Mouse (Mus musculus) midbrain, embryonic 16.5 days (tissue): ENCODE measurements around the gene H2-Aa. TPM values are rescaled to one million over a fixed set of nuclear protein-coding genes. Genes with fewer than 3 reads are reported as not detected.

Experiments used
- ATAC-seq: fragments of 200-750 bp; cut with Nextera tagmentation; 2 replicates; pipeline ENCODE4 v1.8.0; 2017; ENCODE audit warnings: moderate TSS enrichment
- H3K27ac ChIP-seq: fragments of 300-500 bp; sonication (generic); 2 replicates; pipeline ENCODE4 v1.5.1; 2014; ENCODE audit warnings: mild to moderate bottlenecking, low read length, mixed read lengths
- H3K27me3 ChIP-seq: fragments of 300-500 bp; sonication (generic); 2 replicates; pipeline ENCODE4 v1.6.1; 2014; ENCODE audit warnings: low read depth, low read length, mixed read lengths; ENCODE audit not compliant: control insufficient read depth, insufficient read depth
- H3K36me3 ChIP-seq: fragments of 300-500 bp; sonication (generic); 2 replicates; pipeline ENCODE4 v1.6.1; 2014; ENCODE audit warnings: mild to moderate bottlenecking, low read length, moderate library complexity, mixed read lengths; ENCODE audit not compliant: control insufficient read depth, insufficient read depth
- H3K4me1 ChIP-seq: fragments of 300-500 bp; sonication (generic); 2 replicates; pipeline ENCODE4 v1.6.1; 2014; ENCODE audit warnings: mild to moderate bottlenecking, low read length, mixed read lengths; ENCODE audit not compliant: control insufficient read depth, insufficient read depth
- H3K4me2 ChIP-seq: fragments of 300-500 bp; sonication (generic); 2 replicates; pipeline ENCODE4 v1.6.1; 2014; ENCODE audit warnings: mild to moderate bottlenecking, low read length, mixed read lengths
- H3K4me3 ChIP-seq: fragments of 300-500 bp; sonication (generic); 2 replicates; pipeline ENCODE4 v1.5.1; 2014; ENCODE audit warnings: low read depth, mild to moderate bottlenecking, low read length, moderate library complexity, mixed read lengths
- H3K9ac ChIP-seq: fragments of 300-500 bp; sonication (generic); 2 replicates; pipeline ENCODE4 v1.6.1; 2014; ENCODE audit warnings: low read depth, low read length, mixed read lengths
- H3K9me3 ChIP-seq: fragments of 300-500 bp; sonication (generic); replicated peaks from 2 replicates; pipeline ENCODE4 v1.6.1; 2014; ENCODE audit warnings: mild to moderate bottlenecking, low read length, mixed read lengths; ENCODE audit not compliant: control insufficient read depth, poor library complexity, severe bottlenecking
- WGBS: fragments of 180-500 bp; shearing (Covaris S2); extraction: QIAGEN DNeasy Blood & Tissue Kit; methylation state at CpG from one replicate; pipeline ENCODE4 v1.1.7; 2014; 5-methylcytosine and 5-hydroxymethylcytosine counted together
- polyA plus RNA-seq: library from polyadenylated mRNA; unstranded; fragments of >200 nt; fragmentation: Nextera tagmentation; extraction: Ambion mirVana; gene quantifications from 2 replicates; pipeline ENCODE4 v1.2.1, GENCODE M21; 2015

H2-Aa gene
- polyA plus RNA-seq, 1 experiment from 2014 or later = not detected

- no peak overlapping the region for H3K27ac ChIP-seq
- no peak overlapping the region for H3K9ac ChIP-seq
- peaks cover 14% of the 10 kb centered on the region for H3K27me3 ChIP-seq
- H3K9me3 ChIP-seq = no peaks in the 10 kb centered on the region
- peak overlapping the region; percentile 91 for H3K4me2 ChIP-seq
- H3K36me3 ChIP-seq = no peaks in the 10 kb centered on the region
- under 1% methylated on average over 8 of the region's 8 CpGs for WGBS
- peak; percentile 79 for ATAC-seq
- H3K4me3 ChIP-seq = peak overlapping the region; percentile 32
- H3K4me1 ChIP-seq = peaks cover 10% of the 10 kb centered on the region
These were observed 24.6 kb downstream of the H2-Aa start for GRCm38 (mm10) chr17:34263068-34263467.

- peak; percentile 52 for ATAC-seq
- WGBS = 29% methylated on average over 4 of the region's 4 CpGs
These were observed 26.1 kb downstream of the H2-Aa start for GRCm38 (mm10) chr17:34261502-34261901.

DNA sequence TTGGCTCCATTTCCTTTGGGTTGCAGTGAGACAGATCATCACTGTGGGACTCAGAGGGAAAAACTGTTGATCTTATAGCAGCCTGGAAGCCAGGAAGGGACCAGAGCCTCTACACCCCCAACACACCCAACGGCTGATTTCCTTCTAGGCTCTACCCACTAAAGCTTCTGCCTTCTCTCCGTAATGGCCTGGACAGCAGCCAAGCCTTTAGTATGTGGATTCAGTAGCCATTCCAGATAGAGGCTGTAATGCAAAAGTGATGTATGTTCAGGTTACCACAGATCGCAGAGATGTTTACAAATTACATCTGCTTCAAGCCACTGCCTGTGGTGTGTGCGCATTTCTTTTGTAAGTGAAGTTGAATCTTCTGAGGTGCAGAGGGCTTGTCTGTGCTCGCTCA lies 27.1 kb downstream of the H2-Aa start:
- Histone ChIP-seq H3K4me2 (no peak overlapping the region), H3K4me3 (no peak overlapping the region), H3K9ac (no peak overlapping the region), H3K27me3 (peaks cover 14% of the 10 kb centered on the region), H3K9me3 (no peaks in the 10 kb centered on the region), H3K27ac (no peak overlapping the region), H3K4me1 (peaks cover 10% of the 10 kb centered on the region), H3K36me3 (no peaks in the 10 kb centered on the region)
- whole genome bisulfite sequencing = 88% methylated on average over 5 of the region's 5 CpGs
- no peak for ATAC-seq

More at GRCm38 (mm10) chr17:34261502-34261901, 26.1 kb downstream of the H2-Aa start:
- H3K27me3 ChIP-seq = peaks cover 14% of the 10 kb centered on the region
- H3K27ac ChIP-seq = no peak overlapping the region
- H3K9me3 ChIP-seq = no peaks in the 10 kb centered on the region
- H3K4me3 ChIP-seq = no peak overlapping the region
- H3K4me1 ChIP-seq = peaks cover 10% of the 10 kb centered on the region
- no peaks in the 10 kb centered on the region for H3K36me3 ChIP-seq
- H3K4me2 ChIP-seq = no peak overlapping the region
- no peak overlapping the region for H3K9ac ChIP-seq

DNA sequence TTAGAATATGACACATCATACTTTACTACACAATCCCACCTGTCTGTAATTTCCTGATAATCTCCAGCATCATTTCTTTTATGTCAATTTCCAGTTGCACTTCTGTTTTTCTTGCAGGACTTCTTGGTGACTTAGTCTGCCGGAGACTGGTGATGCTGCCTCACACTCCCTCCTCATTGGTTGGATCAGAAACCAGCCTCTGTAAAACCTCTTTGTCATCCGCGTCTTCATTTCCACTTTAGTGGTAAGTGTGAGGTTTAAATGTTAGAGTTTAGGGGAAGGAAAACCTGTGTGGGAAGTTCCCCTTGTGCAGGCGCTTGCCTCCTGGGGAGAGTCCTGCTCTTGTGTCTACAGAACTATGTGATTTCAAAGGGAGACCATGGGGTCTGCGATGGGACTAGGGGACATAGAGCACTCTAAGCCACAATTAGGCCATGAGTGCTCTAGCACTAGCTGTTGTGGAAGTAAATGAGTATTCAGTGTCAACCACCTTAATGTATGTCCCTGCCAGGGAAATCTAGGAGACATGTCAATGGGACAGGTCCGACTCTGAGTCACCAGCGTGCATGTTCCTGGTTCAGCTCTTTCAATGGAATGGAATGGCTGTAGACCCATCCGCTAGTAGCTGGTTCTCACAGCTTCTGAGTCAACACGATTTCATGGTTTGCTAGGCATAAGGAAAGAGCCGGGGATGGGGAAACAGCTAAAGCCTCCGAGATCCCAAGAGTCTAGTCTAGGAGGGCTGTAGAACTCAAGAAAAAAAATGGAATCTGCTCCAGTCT lies 29.8 kb downstream of the H2-Aa start, which contains the start of gene H2-Ab1:
Gene H2-Ab1 (plus strand): TSS at position 96 of the 782 bp plus-strand sequence.
- no peak within 1 kb of the TSS for H3K4me3 ChIP-seq
- no peaks in the 10 kb centered on the region for H3K27me3 ChIP-seq
- no peak for ATAC-seq
- H3K4me2 ChIP-seq = no peak within 1 kb of the TSS
- H3K9ac ChIP-seq = no peak within 1 kb of the TSS
- no peaks in the 10 kb centered on the region for H3K9me3 ChIP-seq
- no peaks in the 10 kb centered on the region for H3K4me1 ChIP-seq
- no peak within 1 kb of the TSS for H3K27ac ChIP-seq
- WGBS = 72% methylated on average over 11 of the region's 11 CpGs
- no peaks in the 10 kb centered on the region for H3K36me3 ChIP-seq

DNA sequence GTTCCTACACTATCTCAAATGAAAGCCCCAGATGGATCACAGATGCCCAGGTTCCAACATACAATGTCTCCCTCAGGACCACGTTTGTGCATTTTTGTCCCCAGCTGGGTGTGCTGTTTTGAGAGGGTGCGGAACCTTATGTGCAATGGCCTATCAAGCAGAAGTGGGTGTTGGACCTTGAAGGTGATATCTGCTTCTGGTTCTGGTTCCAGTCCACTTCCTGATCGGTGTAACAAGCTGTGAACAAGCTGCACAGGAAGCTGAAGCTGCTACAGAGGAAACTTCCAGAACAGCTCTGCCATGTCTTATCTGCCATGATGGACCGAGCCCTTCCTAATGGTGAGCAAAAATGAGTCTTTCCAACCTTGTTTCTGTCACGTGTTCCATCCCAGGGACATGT lies 31.1 kb downstream of the H2-Aa start:
- no peak for ATAC-seq
- no peak overlapping the region for H3K27ac ChIP-seq
- H3K4me2 ChIP-seq = no peak overlapping the region
- H3K9me3 ChIP-seq = no peaks in the 10 kb centered on the region
- no peaks in the 10 kb centered on the region for H3K27me3 ChIP-seq
- H3K9ac ChIP-seq = no peak overlapping the region
- no peaks in the 10 kb centered on the region for H3K4me1 ChIP-seq
- no peaks in the 10 kb centered on the region for H3K36me3 ChIP-seq
- WGBS = 85% methylated on average over 5 of the region's 5 CpGs
- no peak overlapping the region for H3K4me3 ChIP-seq

- H3K27ac ChIP-seq = no peak overlapping the region
- WGBS = 41% methylated on average over 4 of the region's 4 CpGs
- no peaks in the 10 kb centered on the region for H3K27me3 ChIP-seq
- H3K36me3 ChIP-seq = no peaks in the 10 kb centered on the region
- H3K4me1 ChIP-seq = no peaks in the 10 kb centered on the region
- ATAC-seq = no peak
- no peak overlapping the region for H3K4me2 ChIP-seq
- H3K4me3 ChIP-seq = no peak overlapping the region
- H3K9me3 ChIP-seq = no peaks in the 10 kb centered on the region
- H3K9ac ChIP-seq = no peak overlapping the region
These were observed 36.0 kb downstream of the H2-Aa start for GRCm38 (mm10) chr17:34251666-34252065.

DNA sequence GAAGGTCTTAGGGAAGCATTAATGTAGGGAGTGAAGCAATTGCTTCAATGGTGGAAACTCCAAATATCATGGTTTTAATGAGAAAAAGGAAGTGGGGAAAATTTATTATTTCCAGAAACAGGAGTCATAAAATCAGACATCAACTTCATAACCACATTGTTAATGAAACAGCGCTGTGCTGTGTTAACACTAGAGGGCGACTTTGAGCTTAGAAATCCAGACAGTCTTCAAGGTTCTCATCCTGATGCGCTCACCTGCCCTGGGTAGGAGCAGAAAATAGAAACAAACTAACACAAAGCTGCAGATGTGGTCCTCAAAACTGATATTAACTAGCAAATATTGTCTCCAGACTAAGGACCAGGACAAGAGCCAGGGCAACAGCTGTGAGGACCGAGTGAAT lies 37.7 kb downstream of the H2-Aa start:
- no peak overlapping the region for H3K27ac ChIP-seq
- H3K4me1 ChIP-seq = no peaks in the 10 kb centered on the region
- H3K36me3 ChIP-seq = no peaks in the 10 kb centered on the region
- H3K9me3 ChIP-seq = no peaks in the 10 kb centered on the region
- H3K9ac ChIP-seq = no peak overlapping the region
- WGBS = 18% methylated on average over 4 of the region's 4 CpGs
- no peaks in the 10 kb centered on the region for H3K27me3 ChIP-seq
- ATAC-seq = peak; percentile 48; the same call in 1 of the 2 replicates
- no peak overlapping the region for H3K4me2 ChIP-seq
- H3K4me3 ChIP-seq = no peak overlapping the region

- no peaks in the 10 kb centered on the region for H3K36me3 ChIP-seq
- no peak overlapping the region for H3K4me3 ChIP-seq
- H3K27ac ChIP-seq = no peak overlapping the region
- H3K4me1 ChIP-seq = no peaks in the 10 kb centered on the region
- H3K27me3 ChIP-seq = no peaks in the 10 kb centered on the region
- H3K9me3 ChIP-seq = no peaks in the 10 kb centered on the region
- H3K4me2 ChIP-seq = no peak overlapping the region
- no peak overlapping the region for H3K9ac ChIP-seq
- 52% methylated on average over 3 of the region's 3 CpGs for WGBS
- no peak for ATAC-seq
These were observed 38.3 kb downstream of the H2-Aa start for GRCm38 (mm10) chr17:34249361-34249760.

DNA sequence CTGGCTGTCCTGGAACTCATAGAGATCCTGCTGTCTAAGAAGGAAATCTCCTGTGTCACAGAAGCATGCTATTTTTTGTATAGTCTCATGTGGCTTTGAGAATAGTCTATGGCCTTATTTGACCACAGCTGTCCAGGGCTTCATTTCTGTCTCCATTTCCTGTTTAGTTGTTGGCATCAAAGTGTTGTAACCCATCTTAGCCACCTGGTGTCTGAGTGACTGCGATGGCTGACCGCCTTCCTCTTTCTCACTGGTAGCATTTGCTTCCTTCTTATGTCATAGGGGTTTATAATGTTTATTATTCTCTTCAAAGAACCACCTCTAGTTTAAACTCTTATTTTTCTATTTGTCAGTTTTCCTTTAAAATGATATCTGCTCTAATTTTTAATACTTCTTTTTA lies 38.9 kb downstream of the H2-Aa start:
- H3K4me2 ChIP-seq = no peak overlapping the region
- H3K9ac ChIP-seq = no peak overlapping the region
- no peak overlapping the region for H3K27ac ChIP-seq
- H3K4me3 ChIP-seq = no peak overlapping the region
- 65% methylated on average over 2 of the region's 2 CpGs for WGBS
- no peaks in the 10 kb centered on the region for H3K9me3 ChIP-seq
- no peaks in the 10 kb centered on the region for H3K27me3 ChIP-seq
- no peaks in the 10 kb centered on the region for H3K36me3 ChIP-seq
- H3K4me1 ChIP-seq = no peaks in the 10 kb centered on the region
- no peak for ATAC-seq
